Mouse (Mus musculus) CH12.LX (cell line): Measurements from ENCODE around the gene Gtpbp8.

ENCODE experiments used
- CTCF ChIP-seq, 2 experiments: IDR thresholded peaks in 1 of 2; conservative IDR thresholded peaks in 1 of 2; 2 replicates each; pipeline ENCODE4 v1.5.1; 2011 to 2012; ENCODE audit warnings: low read depth in 2 of 2, low read length in 2 of 2, improper control_type of control experiment in 1 of 2, inconsistent platforms in 1 of 2, mild to moderate bottlenecking in 1 of 2, moderate library complexity in 1 of 2
- E2F4 ChIP-seq: IDR thresholded peaks from 2 replicates; pipeline ENCODE4 v1.6.1; 2011; ENCODE audit warnings: low read depth, low read length, improper control_type of control experiment; ENCODE audit not compliant: insufficient replicate concordance
- ELF1 ChIP-seq: IDR thresholded peaks from 2 replicates; pipeline ENCODE4 v1.6.1; 2014; ENCODE audit warnings: low read depth, mild to moderate bottlenecking, inconsistent platforms, low read length, improper control_type of control experiment
- JUN ChIP-seq: IDR thresholded peaks from 2 replicates; pipeline ENCODE4 v1.6.1; 2011; ENCODE audit warnings: low read depth, mild to moderate bottlenecking, low read length, improper control_type of control experiment, moderate library complexity; ENCODE audit not compliant: insufficient read depth
- MAX ChIP-seq: IDR thresholded peaks from 2 replicates; pipeline ENCODE4 v1.6.1; 2011; ENCODE audit warnings: low read length, improper control_type of control experiment
- MEF2A ChIP-seq: IDR thresholded peaks from 2 replicates; pipeline ENCODE4 v1.6.1; 2014; ENCODE audit warnings: low read depth, mild to moderate bottlenecking, inconsistent platforms, low read length, improper control_type of control experiment, borderline replicate concordance
- NRF1 ChIP-seq: IDR thresholded peaks from 2 replicates; pipeline ENCODE4 v1.6.1; 2014; ENCODE audit warnings: low read depth, mild to moderate bottlenecking, inconsistent platforms, low read length, improper control_type of control experiment, moderate library complexity
- PAX5 ChIP-seq: IDR thresholded peaks from 2 replicates; pipeline ENCODE4 v1.6.1; 2012; ENCODE audit warnings: low read length, inconsistent platforms, mixed read lengths
- POLR2A ChIP-seq: IDR thresholded peaks from 2 replicates; pipeline ENCODE4 v1.6.1; 2011; ENCODE audit warnings: low read depth, mild to moderate bottlenecking, improper control_type of control experiment, low read length
- POLR2AphosphoS2 ChIP-seq: IDR thresholded peaks from 2 replicates; pipeline ENCODE4 v1.6.1; 2011; ENCODE audit warnings: low read depth, low read length, improper control_type of control experiment
- TBP ChIP-seq: conservative IDR thresholded peaks from 2 replicates; pipeline ENCODE4 v1.6.1; 2011; ENCODE audit warnings: low read depth, low read length, improper control_type of control experiment
- TCF12 ChIP-seq: IDR thresholded peaks from 2 replicates; pipeline ENCODE4 v1.6.1; 2014; ENCODE audit warnings: low read depth, mild to moderate bottlenecking, inconsistent platforms, low read length, improper control_type of control experiment
- USF2 ChIP-seq: conservative IDR thresholded peaks from 2 replicates; pipeline ENCODE4 v1.6.1; 2011; ENCODE audit warnings: low read depth, low read length, improper control_type of control experiment
- ZNF384 ChIP-seq: IDR thresholded peaks from 2 replicates; pipeline ENCODE4 v1.6.1; 2012; ENCODE audit warnings: low read depth, low read length, improper control_type of control experiment, inconsistent platforms

GRCm38 (mm10) chr16:44742753-44743152 lies 3.4 kb downstream of the Gtpbp8 start:
- TF ChIP-seq E2F4 (no peak), ZNF384 (no peak), USF2 (no peak), POLR2A (no peak), CTCF (conservative IDR thresholded peaks at IDR 0.05 in 1 of 2, IDR thresholded peaks at IDR 0.05 in 1 of 2; ENCODE audit: low read depth in 2 of 2, low read length in 2 of 2) (peak in 1 of 2 experiments; percentile 59; a peak in 2 of 4 replicates), TCF12 (no peak), POLR2AphosphoS2 (no peak), PAX5 (no peak), MEF2A (no peak), MAX (no peak), NRF1 (no peak), JUN (no peak), TBP (no peak), ELF1 (no peak)
